Mouse (Mus musculus): ENCODE data around the gene Ptrh1. TPM values are rescaled to one million over a fixed set of nuclear protein-coding genes. Genes with fewer than 3 reads are reported as not detected.

The Ptrh1 gene
- polyA plus RNA-seq, 1 experiment from 2014 or later, result 5.1 TPM

- no peaks in the 10 kb centered on the region for H3K36me3 ChIP-seq (replicated peaks; ENCODE audit: control insufficient read depth, insufficient read depth)
- DNase-seq (ENCODE audit: low spot score) (no peak), ATAC-seq (ENCODE audit: low FRiP score) (no peak)
- H3K4me1 ChIP-seq (replicated peaks; ENCODE audit: control insufficient read depth, insufficient read depth, low read length), result peaks cover 12% of the 10 kb centered on the region
- H3K9me3 ChIP-seq (ENCODE audit: control insufficient read depth, low read length), result no peaks in the 10 kb centered on the region
- H3K4me2 ChIP-seq (replicated peaks), result no peak overlapping the region
- H3K27ac ChIP-seq, result no peak overlapping the region
- H3K4me3 ChIP-seq (replicated peaks; ENCODE audit: low read length), result no peak overlapping the region
- 89% methylated on average over 6 of the region's 6 CpGs for WGBS
- H3K9ac ChIP-seq, result no peak overlapping the region
- H3K27me3 ChIP-seq (ENCODE audit: control insufficient read depth, insufficient read depth, low read length), result no peaks in the 10 kb centered on the region
Measured at GRCm38 (mm10) chr2:32779714-32780113, 4.1 kb downstream of the Ptrh1 start.

DNA sequence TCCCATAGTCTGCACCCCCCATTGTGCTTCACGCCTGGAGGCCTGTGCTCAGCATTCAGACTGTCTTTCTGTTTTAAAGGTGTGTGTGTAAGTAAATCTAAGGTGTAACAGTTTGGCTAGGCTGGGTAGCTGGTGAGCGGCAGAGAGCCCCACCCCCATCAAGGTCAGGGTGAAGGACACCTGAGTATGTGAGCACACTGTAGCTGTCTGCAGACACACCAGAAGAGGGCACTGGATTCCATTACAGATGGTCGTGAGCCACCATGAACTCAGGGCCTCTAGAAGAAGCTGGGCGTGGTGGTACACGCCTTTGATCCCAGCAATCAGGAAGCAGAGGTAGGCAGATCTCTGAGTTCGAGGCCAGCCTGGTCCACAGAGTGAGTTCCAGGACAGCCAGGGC, 6.1 kb downstream of the Ptrh1 start:
- DNase-seq (ENCODE audit: low spot score), result no peak
- Histone ChIP-seq H3K4me2 (replicated peaks) (no peak overlapping the region), H3K4me3 (replicated peaks; ENCODE audit: low read length) (no peak overlapping the region), H3K36me3 (replicated peaks; ENCODE audit: control insufficient read depth, insufficient read depth) (no peaks in the 10 kb centered on the region), H3K27me3 (ENCODE audit: control insufficient read depth, insufficient read depth, low read length) (no peaks in the 10 kb centered on the region), H3K9me3 (ENCODE audit: control insufficient read depth, low read length) (no peaks in the 10 kb centered on the region), H3K27ac (no peak overlapping the region), H3K9ac (no peak overlapping the region), H3K4me1 (replicated peaks; ENCODE audit: control insufficient read depth, insufficient read depth, low read length) (no peaks in the 10 kb centered on the region; the same call in 1 of the 2 replicates)
- ATAC-seq (ENCODE audit: low FRiP score), result no peak
- WGBS, result 84% methylated on average over 6 of the region's 6 CpGs

DNA sequence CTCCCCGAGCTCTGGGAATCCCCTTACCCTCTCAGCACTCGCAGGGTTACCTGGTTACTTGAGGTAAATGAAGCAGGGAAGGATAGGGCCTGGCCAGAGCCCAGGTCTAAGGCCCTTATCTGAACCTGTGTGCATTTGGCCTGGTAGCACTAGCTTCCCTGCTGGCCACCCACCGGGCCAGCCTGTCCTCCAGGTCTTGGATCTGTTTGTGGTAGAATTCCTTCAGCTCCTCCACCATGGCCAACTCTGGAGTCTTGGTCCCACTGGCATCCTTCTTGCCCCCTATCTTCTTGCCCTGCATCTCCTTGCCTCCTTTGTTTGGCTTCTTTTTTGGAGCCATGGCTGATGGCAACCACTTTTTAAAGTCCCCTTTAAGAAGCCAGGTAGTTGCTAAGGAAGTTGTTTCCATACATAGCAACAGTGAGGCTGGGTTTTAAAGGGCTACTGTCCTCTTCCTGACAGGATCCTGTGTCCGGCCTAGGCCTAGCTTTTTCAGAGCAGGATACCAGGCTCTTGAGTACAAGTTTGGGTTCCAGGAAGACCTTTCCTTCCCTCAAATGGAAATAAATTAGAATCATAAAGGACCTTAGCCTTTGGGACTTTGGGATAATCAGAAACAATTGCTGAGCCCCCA, 8.6 kb downstream of the Ptrh1 start, which contains the start of gene Cfap157:
Gene Cfap157 (minus strand): TSS at position 381 of the 634 bp plus-strand sequence.
- no peak within 1 kb of the TSS for H3K9ac ChIP-seq
- no peaks in the 10 kb centered on the region for H3K27me3 ChIP-seq (ENCODE audit: control insufficient read depth, insufficient read depth, low read length)
- no peak within 1 kb of the TSS for H3K27ac ChIP-seq
- no peaks in the 10 kb centered on the region; the same call in 1 of the 2 replicates for H3K4me1 ChIP-seq (replicated peaks; ENCODE audit: control insufficient read depth, insufficient read depth, low read length)
- no peak within 1 kb of the TSS for H3K4me2 ChIP-seq (replicated peaks)
- ATAC-seq (ENCODE audit: low FRiP score) (no peak), DNase-seq (ENCODE audit: low spot score) (peak; percentile 44)
- 68% methylated on average over 4 of the region's 4 CpGs for WGBS
- peaks cover 7% of the 10 kb centered on the region for H3K36me3 ChIP-seq (replicated peaks; ENCODE audit: control insufficient read depth, insufficient read depth)
- no peaks in the 10 kb centered on the region for H3K9me3 ChIP-seq (ENCODE audit: control insufficient read depth, low read length)
- no peak within 1 kb of the TSS for H3K4me3 ChIP-seq (replicated peaks; ENCODE audit: low read length)

- no peaks in the 10 kb centered on the region for H3K27me3 ChIP-seq (ENCODE audit: control insufficient read depth, insufficient read depth, low read length)
Measured at GRCm38 (mm10) chr2:32787176-32787575, 11.6 kb downstream of the Ptrh1 start.

GRCm38 (mm10) chr2:32788581-32788980, 13.0 kb downstream of the Ptrh1 start:
- Histone ChIP-seq H3K9me3 (ENCODE audit: control insufficient read depth, low read length) (no peaks in the 10 kb centered on the region), H3K4me3 (replicated peaks; ENCODE audit: low read length) (no peak overlapping the region), H3K4me1 (replicated peaks; ENCODE audit: control insufficient read depth, insufficient read depth, low read length) (no peaks in the 10 kb centered on the region; the same call in 1 of the 2 replicates), H3K4me2 (replicated peaks) (no peak overlapping the region), H3K9ac (no peak overlapping the region), H3K27ac (no peak overlapping the region), H3K36me3 (replicated peaks; ENCODE audit: control insufficient read depth, insufficient read depth) (peaks cover 48% of the 10 kb centered on the region), H3K27me3 (ENCODE audit: control insufficient read depth, insufficient read depth, low read length) (no peaks in the 10 kb centered on the region)
- DNase-seq (ENCODE audit: low spot score) (no peak), ATAC-seq (ENCODE audit: low FRiP score) (no peak)
- 68% methylated on average over 2 of the region's 2 CpGs for WGBS

More at GRCm38 (mm10) chr2:32787176-32787575, 11.6 kb downstream of the Ptrh1 start:
- Histone ChIP-seq H3K4me3 (replicated peaks; ENCODE audit: low read length) (no peak overlapping the region), H3K4me1 (replicated peaks; ENCODE audit: control insufficient read depth, insufficient read depth, low read length) (no peaks in the 10 kb centered on the region; the same call in 1 of the 2 replicates), H3K9ac (no peak overlapping the region), H3K9me3 (ENCODE audit: control insufficient read depth, low read length) (no peaks in the 10 kb centered on the region), H3K4me2 (replicated peaks) (no peak overlapping the region), H3K36me3 (replicated peaks; ENCODE audit: control insufficient read depth, insufficient read depth) (peaks cover 35% of the 10 kb centered on the region), H3K27ac (no peak overlapping the region)
- peak; percentile 55 for DNase-seq (ENCODE audit: low spot score)
- WGBS, result 60% methylated on average over 6 of the region's 6 CpGs
- ATAC-seq (ENCODE audit: low FRiP score), result no peak

DNA sequence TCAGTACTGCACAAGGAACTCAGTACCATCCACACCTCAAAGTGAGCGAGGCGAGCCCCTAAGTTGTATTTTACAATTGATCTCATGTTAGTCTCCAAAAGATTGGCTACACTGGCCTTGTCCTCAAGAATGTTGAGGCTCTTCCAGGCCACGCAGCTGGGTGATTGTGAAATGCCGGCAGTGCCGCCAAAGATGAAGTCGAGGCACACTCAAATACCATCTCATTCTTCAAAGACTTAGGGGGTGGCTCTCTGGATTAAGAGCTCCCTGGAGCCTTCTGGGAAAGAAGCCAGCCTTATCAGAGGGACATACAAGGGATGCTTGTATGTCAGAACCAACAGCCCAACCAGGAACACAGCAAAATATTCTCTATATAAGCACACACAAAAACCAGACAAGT, 15.7 kb downstream of the Ptrh1 start:
- ATAC-seq (ENCODE audit: low FRiP score) (no peak), DNase-seq (ENCODE audit: low spot score) (no peak)
- Histone ChIP-seq H3K4me3 (replicated peaks; ENCODE audit: low read length) (no peak overlapping the region), H3K9ac (no peak overlapping the region), H3K9me3 (ENCODE audit: control insufficient read depth, low read length) (no peaks in the 10 kb centered on the region), H3K27me3 (ENCODE audit: control insufficient read depth, insufficient read depth, low read length) (no peaks in the 10 kb centered on the region), H3K4me1 (replicated peaks; ENCODE audit: control insufficient read depth, insufficient read depth, low read length) (no peaks in the 10 kb centered on the region), H3K27ac (no peak overlapping the region), H3K4me2 (replicated peaks) (no peak overlapping the region), H3K36me3 (replicated peaks; ENCODE audit: control insufficient read depth, insufficient read depth) (peaks cover 75% of the 10 kb centered on the region)
- WGBS, result 81% methylated on average over 6 of the region's 6 CpGs

- Histone ChIP-seq H3K9ac (no peak overlapping the region), H3K27me3 (ENCODE audit: control insufficient read depth, insufficient read depth, low read length) (no peaks in the 10 kb centered on the region), H3K4me2 (replicated peaks) (no peak overlapping the region), H3K36me3 (replicated peaks; ENCODE audit: control insufficient read depth, insufficient read depth) (peaks cover 99% of the 10 kb centered on the region), H3K4me3 (replicated peaks; ENCODE audit: low read length) (no peak overlapping the region), H3K27ac (no peak overlapping the region), H3K4me1 (replicated peaks; ENCODE audit: control insufficient read depth, insufficient read depth, low read length) (no peaks in the 10 kb centered on the region), H3K9me3 (ENCODE audit: control insufficient read depth, low read length) (no peaks in the 10 kb centered on the region)
- ATAC-seq (ENCODE audit: low FRiP score), result no peak
- 78% methylated on average over 13 of the region's 13 CpGs for WGBS
- DNase-seq (ENCODE audit: low spot score), result no peak
Measured at GRCm38 (mm10) chr2:32795748-32796418, 20.3 kb downstream of the Ptrh1 start.

GRCm38 (mm10) chr2:32798251-32798962, 22.8 kb downstream of the Ptrh1 start:
- Histone ChIP-seq H3K4me1 (replicated peaks; ENCODE audit: control insufficient read depth, insufficient read depth, low read length) (no peaks in the 10 kb centered on the region), H3K4me3 (replicated peaks; ENCODE audit: low read length) (no peak overlapping the region), H3K36me3 (replicated peaks; ENCODE audit: control insufficient read depth, insufficient read depth) (peaks cover 98% of the 10 kb centered on the region), H3K4me2 (replicated peaks) (no peak overlapping the region), H3K27ac (no peak overlapping the region), H3K27me3 (ENCODE audit: control insufficient read depth, insufficient read depth, low read length) (no peaks in the 10 kb centered on the region), H3K9me3 (ENCODE audit: control insufficient read depth, low read length) (no peaks in the 10 kb centered on the region), H3K9ac (no peak overlapping the region)
- 72% methylated on average over 10 of the region's 10 CpGs for WGBS
- DNase-seq (ENCODE audit: low spot score) (no peak), ATAC-seq (ENCODE audit: low FRiP score) (no peak)

- Histone ChIP-seq H3K4me2 (replicated peaks) (no peak overlapping the region), H3K27ac (no peak overlapping the region), H3K9me3 (ENCODE audit: control insufficient read depth, low read length) (no peaks in the 10 kb centered on the region), H3K36me3 (replicated peaks; ENCODE audit: control insufficient read depth, insufficient read depth) (peaks cover 95% of the 10 kb centered on the region), H3K27me3 (ENCODE audit: control insufficient read depth, insufficient read depth, low read length) (no peaks in the 10 kb centered on the region), H3K4me1 (replicated peaks; ENCODE audit: control insufficient read depth, insufficient read depth, low read length) (no peaks in the 10 kb centered on the region), H3K4me3 (replicated peaks; ENCODE audit: low read length) (no peak overlapping the region), H3K9ac (no peak overlapping the region)
- no peak for ATAC-seq (ENCODE audit: low FRiP score)
- no peak for DNase-seq (ENCODE audit: low spot score)
- WGBS, result 96% methylated on average over 14 of the region's 14 CpGs
Measured at GRCm38 (mm10) chr2:32808816-32809566, 33.4 kb downstream of the Ptrh1 start.
